Mouse (Mus musculus): ENCODE measurements at regions not wholly inside any gene's neighbourhood (a gene's known extent, or its start where the extent isn't known, plus 50 kb on each side); places are given as distances from the start of the nearest gene placed in this dataset.
"Not testable (repeated sequence)": the region's sequence is repeated elsewhere in the genome, so short reads cannot be mapped to it uniquely, and the experiment has no call there.

DNA sequence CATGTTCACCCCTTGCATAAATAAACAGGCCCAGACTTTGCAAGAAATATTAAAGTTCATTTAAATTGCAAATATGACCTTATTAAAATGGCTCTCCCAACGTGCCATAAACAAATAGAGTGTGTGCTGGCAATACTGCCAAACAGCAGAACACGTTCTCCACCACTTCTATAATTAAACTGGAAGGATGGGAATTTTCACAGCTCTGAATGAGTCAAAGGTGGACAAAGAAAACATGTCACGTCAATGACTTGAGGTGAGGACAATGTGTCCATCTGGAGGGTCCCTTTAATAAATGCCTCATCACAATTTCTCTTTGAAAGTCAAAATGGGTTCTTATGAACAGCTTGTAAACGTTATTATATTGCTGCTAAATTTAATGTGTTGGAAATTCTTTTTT, 114.8 kb downstream of the Galc start:
- WGBS: 73% methylated on average over 4 of the region's 4 CpGs
- Histone ChIP-seq H3K27ac (ENCODE audit: low read depth, low read length) (no peak overlapping the region), H3K36me3 (ENCODE audit: control insufficient read depth, insufficient read depth) (no peaks in the 10 kb centered on the region), H3K9ac (ENCODE audit: low read depth, low read length) (no peak overlapping the region), H3K9me3 (ENCODE audit: control insufficient read depth) (no peaks in the 10 kb centered on the region), H3K4me3 (ENCODE audit: low read depth, low read length) (no peak overlapping the region), H3K4me1 (replicated peaks; ENCODE audit: control insufficient read depth, insufficient read depth, low read length) (no peaks in the 10 kb centered on the region), H3K4me2 (replicated peaks; ENCODE audit: low read depth) (no peak overlapping the region), H3K27me3 (replicated peaks; ENCODE audit: control insufficient read depth, insufficient read depth, low read length) (no peaks in the 10 kb centered on the region)
- TF ChIP-seq CTCF (IDR thresholded peaks at IDR 0.05; ENCODE audit: low read depth): no peak
- no peak for ATAC-seq

DNA sequence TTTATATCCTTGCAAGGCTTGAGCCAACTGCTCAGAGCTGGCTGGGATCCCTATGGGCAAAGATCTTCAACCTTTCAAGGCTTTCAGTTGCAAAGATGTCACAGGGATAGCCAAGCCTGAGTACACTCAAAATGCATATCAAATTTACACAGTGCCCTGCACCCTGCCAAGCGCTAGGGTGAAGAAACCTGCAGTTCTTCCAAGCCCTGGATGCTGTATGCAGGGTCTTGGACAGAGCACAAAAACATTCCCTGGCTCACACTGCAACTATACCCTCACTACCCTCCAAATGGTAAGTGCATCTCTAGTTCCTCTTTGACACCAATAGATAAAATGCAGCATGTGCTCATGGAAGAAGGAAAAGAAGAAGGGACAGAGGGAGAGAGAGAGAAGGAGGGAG, 116.1 kb downstream of the Galc start:
- H3K4me1 ChIP-seq (replicated peaks; ENCODE audit: control insufficient read depth, insufficient read depth, low read length): no peaks in the 10 kb centered on the region
- TF ChIP-seq CTCF (IDR thresholded peaks at IDR 0.05; ENCODE audit: low read depth): no peak
- H3K9me3 ChIP-seq (ENCODE audit: control insufficient read depth): no peaks in the 10 kb centered on the region
- H3K36me3 ChIP-seq (ENCODE audit: control insufficient read depth, insufficient read depth): no peaks in the 10 kb centered on the region
- H3K27me3 ChIP-seq (replicated peaks; ENCODE audit: control insufficient read depth, insufficient read depth, low read length): no peaks in the 10 kb centered on the region
- H3K9ac ChIP-seq (ENCODE audit: low read depth, low read length): no peak overlapping the region
- 83% methylated on average over 1 of the region's 1 CpGs for WGBS
- no peak overlapping the region for H3K27ac ChIP-seq (ENCODE audit: low read depth, low read length)
- no peak overlapping the region for H3K4me3 ChIP-seq (ENCODE audit: low read depth, low read length)
- no peak overlapping the region for H3K4me2 ChIP-seq (replicated peaks; ENCODE audit: low read depth)
- ATAC-seq: no peak

DNA sequence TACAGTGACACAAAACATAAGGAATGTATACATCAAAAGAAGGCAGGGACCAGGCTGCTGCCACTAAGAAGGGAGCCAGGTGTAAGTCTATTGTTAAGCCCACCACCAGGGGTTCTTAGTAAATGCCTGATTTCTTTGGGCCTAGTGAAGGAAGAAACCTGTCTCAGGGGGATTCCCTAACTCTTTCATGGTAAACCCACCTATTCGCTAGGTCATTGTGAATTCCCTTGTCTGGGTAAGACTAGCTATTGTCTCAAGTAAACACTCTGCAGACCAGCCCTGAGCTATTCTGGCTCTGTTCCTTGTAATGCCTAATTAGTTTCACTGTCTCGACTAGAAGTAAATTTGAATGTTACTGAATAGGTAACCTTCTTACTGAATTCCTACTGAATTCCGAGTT, 119.4 kb downstream of the Galc start:
- not testable (repeated sequence) for H3K9ac ChIP-seq (ENCODE audit: low read depth, low read length); H3K4me2 ChIP-seq (replicated peaks; ENCODE audit: low read depth); H3K4me1 ChIP-seq (replicated peaks; ENCODE audit: control insufficient read depth, insufficient read depth, low read length); H3K4me3 ChIP-seq (ENCODE audit: low read depth, low read length); H3K36me3 ChIP-seq (ENCODE audit: control insufficient read depth, insufficient read depth); H3K9me3 ChIP-seq (ENCODE audit: control insufficient read depth); H3K27ac ChIP-seq (ENCODE audit: low read depth, low read length); ATAC-seq; H3K27me3 ChIP-seq (replicated peaks; ENCODE audit: control insufficient read depth, insufficient read depth, low read length)
- 76% methylated on average over 3 of the region's 3 CpGs for WGBS

DNA sequence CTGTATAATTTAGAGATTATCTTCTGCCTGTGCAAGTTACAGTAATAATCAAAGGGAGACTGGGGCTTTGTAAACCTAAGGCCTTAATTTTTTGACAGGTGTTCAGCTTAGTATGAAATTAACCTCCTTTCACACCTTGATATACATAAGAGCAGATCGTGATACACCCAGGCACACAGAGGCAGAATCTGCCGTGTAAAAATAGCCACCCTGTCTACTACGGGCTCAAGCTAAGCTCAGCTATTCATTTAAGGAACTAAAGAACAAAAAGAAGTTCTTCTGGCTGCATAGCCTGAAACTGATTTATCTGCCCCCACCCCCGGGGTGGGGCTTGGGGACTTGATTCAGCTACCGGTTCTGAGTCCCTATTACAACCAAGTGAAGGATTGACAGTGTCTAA, 128.0 kb downstream of the Galc start:
- no peaks in the 10 kb centered on the region for H3K27me3 ChIP-seq (replicated peaks; ENCODE audit: control insufficient read depth, insufficient read depth, low read length)
- no peak overlapping the region for H3K9ac ChIP-seq (ENCODE audit: low read depth, low read length)
- H3K4me1 ChIP-seq (replicated peaks; ENCODE audit: control insufficient read depth, insufficient read depth, low read length): no peaks in the 10 kb centered on the region
- H3K36me3 ChIP-seq (ENCODE audit: control insufficient read depth, insufficient read depth): no peaks in the 10 kb centered on the region
- H3K9me3 ChIP-seq (ENCODE audit: control insufficient read depth): no peaks in the 10 kb centered on the region
- TF ChIP-seq CTCF (IDR thresholded peaks at IDR 0.05; ENCODE audit: low read depth): no peak
- 74% methylated on average over 5 of the region's 5 CpGs for WGBS
- H3K4me3 ChIP-seq (ENCODE audit: low read depth, low read length): no peak overlapping the region
- no peak for ATAC-seq
- H3K27ac ChIP-seq (ENCODE audit: low read depth, low read length): no peak overlapping the region
- no peak overlapping the region for H3K4me2 ChIP-seq (replicated peaks; ENCODE audit: low read depth)

DNA sequence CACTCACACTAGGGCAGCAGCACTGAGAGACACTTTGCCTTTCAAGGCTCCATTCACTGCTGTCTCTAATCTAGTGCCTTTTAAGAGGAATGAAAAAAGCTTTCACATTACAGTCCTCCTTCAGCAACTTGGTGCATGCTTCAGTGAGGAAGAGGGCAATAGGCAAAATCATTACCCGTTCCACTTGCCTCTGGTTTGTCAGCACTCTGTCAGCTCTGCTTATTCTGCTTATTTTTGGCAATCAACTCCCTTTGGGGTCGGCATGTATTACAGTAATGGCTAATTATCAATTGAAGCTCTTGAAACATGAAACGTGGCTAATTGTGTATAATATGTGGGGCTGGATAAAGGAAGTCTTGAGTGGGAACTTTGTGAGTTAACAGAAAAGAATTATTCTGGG, 135.7 kb downstream of the Galc start:
- Histone ChIP-seq H3K27ac (ENCODE audit: low read depth, low read length) (no peak overlapping the region), H3K9ac (ENCODE audit: low read depth, low read length) (no peak overlapping the region), H3K4me1 (replicated peaks; ENCODE audit: control insufficient read depth, insufficient read depth, low read length) (no peaks in the 10 kb centered on the region), H3K27me3 (replicated peaks; ENCODE audit: control insufficient read depth, insufficient read depth, low read length) (no peaks in the 10 kb centered on the region), H3K4me3 (ENCODE audit: low read depth, low read length) (no peak overlapping the region), H3K4me2 (replicated peaks; ENCODE audit: low read depth) (no peak overlapping the region), H3K9me3 (ENCODE audit: control insufficient read depth) (no peaks in the 10 kb centered on the region), H3K36me3 (ENCODE audit: control insufficient read depth, insufficient read depth) (no peaks in the 10 kb centered on the region)
- WGBS: 70% methylated on average over 3 of the region's 3 CpGs
- no peak for TF ChIP-seq CTCF (IDR thresholded peaks at IDR 0.05; ENCODE audit: low read depth)
- no peak for ATAC-seq

DNA sequence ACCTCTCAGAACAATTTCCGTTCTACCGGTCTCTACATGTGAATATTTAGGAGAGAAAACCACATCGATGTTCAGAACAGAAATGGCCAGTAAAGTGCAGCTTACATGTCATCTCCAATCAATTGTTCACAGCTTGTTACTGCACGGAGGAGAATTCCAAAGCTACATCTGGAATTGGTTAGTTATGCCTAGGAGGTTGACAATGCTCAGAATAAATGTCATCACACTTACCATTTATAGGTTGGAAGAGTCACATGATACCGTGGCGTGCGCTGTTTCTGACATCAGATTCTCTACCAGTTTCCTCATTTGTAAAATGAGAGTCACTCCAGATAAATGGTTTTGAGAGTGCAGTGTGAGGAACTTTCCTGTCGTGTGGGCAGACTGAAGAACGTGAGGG, 151.2 kb downstream of the Galc start:
- Histone ChIP-seq H3K36me3 (ENCODE audit: control insufficient read depth, insufficient read depth) (no peaks in the 10 kb centered on the region), H3K27ac (ENCODE audit: low read depth, low read length) (no peak overlapping the region), H3K9ac (ENCODE audit: low read depth, low read length) (no peak overlapping the region), H3K9me3 (ENCODE audit: control insufficient read depth) (no peaks in the 10 kb centered on the region), H3K27me3 (replicated peaks; ENCODE audit: control insufficient read depth, insufficient read depth, low read length) (no peaks in the 10 kb centered on the region), H3K4me1 (replicated peaks; ENCODE audit: control insufficient read depth, insufficient read depth, low read length) (no peaks in the 10 kb centered on the region), H3K4me2 (replicated peaks; ENCODE audit: low read depth) (no peak overlapping the region), H3K4me3 (ENCODE audit: low read depth, low read length) (no peak overlapping the region)
- 85% methylated on average over 9 of the region's 9 CpGs for WGBS
- ATAC-seq: no peak
- TF ChIP-seq CTCF (IDR thresholded peaks at IDR 0.05; ENCODE audit: low read depth): no peak

Measured in intestine, postnatal 0 days (tissue).